Mouse (Mus musculus) CH12.LX (cell line): ENCODE measurements at regions not wholly inside any gene's neighbourhood (a gene's known extent, or its start where the extent isn't known, plus 50 kb on each side); places are given as distances from the start of the nearest gene placed in this dataset.

Experiments used
- DNase-seq: peaks from one replicate; pipeline ENCODE4 v3.0.0-alpha.2; 2013; ENCODE audit errors: extremely low read depth
- H3K27ac ChIP-seq: 2 replicates; pipeline ENCODE4 v1.5.1; 2012; ENCODE audit warnings: low read depth, mild to moderate bottlenecking, control low read depth, moderate library complexity; ENCODE audit not compliant: insufficient read depth
- H3K27me3 ChIP-seq: replicated peaks from 2 replicates; pipeline ENCODE3; 2012; ENCODE audit warnings: inconsistent platforms
- H3K36me3 ChIP-seq, 2 experiments: replicated peaks in 1 of 2; 2 replicates each; pipeline versions ENCODE3 to v1.6.1; 2012; ENCODE audit warnings: inconsistent platforms in 1 of 2, low read length in 1 of 2, mild to moderate bottlenecking in 1 of 2, mixed read lengths in 1 of 2, moderate library complexity in 1 of 2; ENCODE audit not compliant: control insufficient read depth in 1 of 2, insufficient read depth in 1 of 2
- H3K4me1 ChIP-seq, 2 experiments: 2 replicates each; pipeline ENCODE4 v1.6.1; 2012; ENCODE audit warnings: inconsistent platforms in 1 of 2, moderate library complexity in 1 of 2; ENCODE audit not compliant: insufficient read depth in 2 of 2, control insufficient read depth in 1 of 2
- H3K4me2 ChIP-seq: 2 replicates; pipeline ENCODE4 v1.6.1; 2012; ENCODE audit warnings: low read depth, mild to moderate bottlenecking, control low read depth; ENCODE audit not compliant: poor library complexity, insufficient read depth, severe bottlenecking
- H3K4me3 ChIP-seq, 3 experiments: fragments of 150-350 bp in 1 of 3; sonication (generic) in 1 of 3; replicated peaks in 1 of 3; 2 replicates each; pipeline versions ENCODE3 to v1.5.1; 2011 to 2012; ENCODE audit warnings: low read depth in 2 of 3, low read length in 2 of 3, mild to moderate bottlenecking in 2 of 3, moderate library complexity in 2 of 3, control low read depth in 1 of 3, improper control_type of control experiment in 1 of 3, inconsistent platforms in 1 of 3, mixed read lengths in 1 of 3; ENCODE audit not compliant: poor library complexity in 1 of 3
- H3K79me2 ChIP-seq: replicated peaks from 2 replicates; pipeline ENCODE4 v1.6.1; 2012; ENCODE audit warnings: mild to moderate bottlenecking, moderate library complexity; ENCODE audit not compliant: control insufficient read depth, poor library complexity, insufficient read depth, severe bottlenecking; ENCODE audit errors: extremely low read depth
- H3K9ac ChIP-seq: 2 replicates; pipeline ENCODE4 v1.6.1; 2012; ENCODE audit warnings: low read depth, mild to moderate bottlenecking, control low read depth, moderate library complexity; ENCODE audit not compliant: insufficient read depth
- H3K9me3 ChIP-seq: replicated peaks from 2 replicates; pipeline ENCODE3; 2012; ENCODE audit warnings: low read length, inconsistent platforms, mixed read lengths
- CHD1 ChIP-seq: IDR thresholded peaks from 2 replicates; pipeline ENCODE4 v1.6.1; 2012; ENCODE audit warnings: low read depth, low read length, improper control_type of control experiment, inconsistent platforms
- CHD2 ChIP-seq: IDR thresholded peaks from 2 replicates; pipeline ENCODE4 v1.6.1; 2011; ENCODE audit warnings: low read length, improper control_type of control experiment
- CTCF ChIP-seq, 2 experiments: IDR thresholded peaks in 1 of 2; conservative IDR thresholded peaks in 1 of 2; 2 replicates each; pipeline ENCODE4 v1.5.1; 2011 to 2012; ENCODE audit warnings: low read depth in 2 of 2, low read length in 2 of 2, improper control_type of control experiment in 1 of 2, inconsistent platforms in 1 of 2, mild to moderate bottlenecking in 1 of 2, moderate library complexity in 1 of 2
- E2F4 ChIP-seq: IDR thresholded peaks from 2 replicates; pipeline ENCODE4 v1.6.1; 2011; ENCODE audit warnings: low read depth, low read length, improper control_type of control experiment; ENCODE audit not compliant: insufficient replicate concordance
- EP300 ChIP-seq: IDR thresholded peaks from 2 replicates; pipeline ENCODE4 v1.6.1; 2011; ENCODE audit warnings: low read length, improper control_type of control experiment
- GABPA ChIP-seq: IDR thresholded peaks from 2 replicates; pipeline ENCODE4 v1.6.1; 2012; ENCODE audit warnings: low read depth, low read length, improper control_type of control experiment, inconsistent platforms; ENCODE audit not compliant: insufficient replicate concordance
- IRF4 ChIP-seq: IDR thresholded peaks from 2 replicates; pipeline ENCODE4 v1.6.1; 2014; ENCODE audit warnings: low read depth, mild to moderate bottlenecking, inconsistent platforms, low read length, improper control_type of control experiment
- JUN ChIP-seq: IDR thresholded peaks from 2 replicates; pipeline ENCODE4 v1.6.1; 2011; ENCODE audit warnings: low read depth, mild to moderate bottlenecking, low read length, improper control_type of control experiment, moderate library complexity; ENCODE audit not compliant: insufficient read depth
- JUND ChIP-seq: conservative IDR thresholded peaks from 2 replicates; pipeline ENCODE4 v1.6.1; 2011; ENCODE audit warnings: low read depth, low read length, improper control_type of control experiment
- KAT2A ChIP-seq: IDR thresholded peaks from 2 replicates; pipeline ENCODE4 v1.6.1; 2012; ENCODE audit warnings: low read length, improper control_type of control experiment, inconsistent platforms; ENCODE audit not compliant: insufficient replicate concordance
- MAX ChIP-seq: IDR thresholded peaks from 2 replicates; pipeline ENCODE4 v1.6.1; 2011; ENCODE audit warnings: low read length, improper control_type of control experiment
- MAZ ChIP-seq: IDR thresholded peaks from 2 replicates; pipeline ENCODE4 v1.6.1; 2012; ENCODE audit warnings: low read depth, mild to moderate bottlenecking, inconsistent platforms, low read length, improper control_type of control experiment, moderate library complexity
- MEF2A ChIP-seq: IDR thresholded peaks from 2 replicates; pipeline ENCODE4 v1.6.1; 2014; ENCODE audit warnings: low read depth, mild to moderate bottlenecking, inconsistent platforms, low read length, improper control_type of control experiment, borderline replicate concordance
- MYC ChIP-seq: IDR thresholded peaks from 2 replicates; pipeline ENCODE4 v1.6.1; 2011; ENCODE audit warnings: low read depth, mild to moderate bottlenecking, improper control_type of control experiment, low read length
- NRF1 ChIP-seq: IDR thresholded peaks from 2 replicates; pipeline ENCODE4 v1.6.1; 2014; ENCODE audit warnings: low read depth, mild to moderate bottlenecking, inconsistent platforms, low read length, improper control_type of control experiment, moderate library complexity
- PAX5 ChIP-seq: IDR thresholded peaks from 2 replicates; pipeline ENCODE4 v1.6.1; 2012; ENCODE audit warnings: low read length, inconsistent platforms, mixed read lengths
- POLR2A ChIP-seq: IDR thresholded peaks from 2 replicates; pipeline ENCODE4 v1.6.1; 2011; ENCODE audit warnings: low read depth, mild to moderate bottlenecking, improper control_type of control experiment, low read length
- POLR2AphosphoS2 ChIP-seq: IDR thresholded peaks from 2 replicates; pipeline ENCODE4 v1.6.1; 2011; ENCODE audit warnings: low read depth, low read length, improper control_type of control experiment
- RAD21 ChIP-seq: IDR thresholded peaks from 2 replicates; pipeline ENCODE4 v1.6.1; 2011; ENCODE audit warnings: low read depth, mild to moderate bottlenecking, low read length, improper control_type of control experiment, moderate library complexity
- RCOR1 ChIP-seq: conservative IDR thresholded peaks from 2 replicates; pipeline ENCODE4 v1.6.1; 2012; ENCODE audit warnings: low read depth, mild to moderate bottlenecking, inconsistent platforms, low read length, improper control_type of control experiment
- SIN3A ChIP-seq: IDR thresholded peaks from 2 replicates; pipeline ENCODE4 v1.6.1; 2012; ENCODE audit warnings: low read length, improper control_type of control experiment, inconsistent platforms
- SMC3 ChIP-seq: IDR thresholded peaks from 2 replicates; pipeline ENCODE4 v1.6.1; 2011; ENCODE audit warnings: low read depth, low read length, improper control_type of control experiment
- TBP ChIP-seq: conservative IDR thresholded peaks from 2 replicates; pipeline ENCODE4 v1.6.1; 2011; ENCODE audit warnings: low read depth, low read length, improper control_type of control experiment
- TCF12 ChIP-seq: IDR thresholded peaks from 2 replicates; pipeline ENCODE4 v1.6.1; 2014; ENCODE audit warnings: low read depth, mild to moderate bottlenecking, inconsistent platforms, low read length, improper control_type of control experiment
- USF1 ChIP-seq: IDR thresholded peaks from 2 replicates; pipeline ENCODE4 v1.6.1; 2014; ENCODE audit warnings: low read depth, mild to moderate bottlenecking, inconsistent platforms, low read length, improper control_type of control experiment
- USF2 ChIP-seq: conservative IDR thresholded peaks from 2 replicates; pipeline ENCODE4 v1.6.1; 2011; ENCODE audit warnings: low read depth, low read length, improper control_type of control experiment
- ZC3H11A ChIP-seq: IDR thresholded peaks from 2 replicates; pipeline ENCODE4 v1.6.1; 2012; ENCODE audit warnings: low read depth, mild to moderate bottlenecking, inconsistent platforms, low read length, improper control_type of control experiment
- ZNF384 ChIP-seq: IDR thresholded peaks from 2 replicates; pipeline ENCODE4 v1.6.1; 2012; ENCODE audit warnings: low read depth, low read length, improper control_type of control experiment, inconsistent platforms
- dilution Hi-C: fragments of 300-500 bp; cut with MboI; formaldehyde crosslinking; loops from 2 replicates; pipeline ENCODE4 v1.14.3; 2020; ENCODE audit warnings: low sequenced_read_pairs; ENCODE audit not compliant: extremely low pct_unique_long_range_greater_than_20kb, extremely low pct_ligation_motif_present
- in situ Hi-C: fragments of 300-500 bp; cut with MboI; formaldehyde crosslinking; loops from 3 replicates; pipeline ENCODE4 v1.14.3; 2019; ENCODE audit warnings: low sequenced_read_pairs, low pct_ligation_motif_present, low pct_unique_long_range_greater_than_20kb, mixed read lengths

GRCm38 (mm10) chr9:59094106-59094505 lies 57.9 kb upstream of the Neo1 start:
- TF ChIP-seq TBP (no peak), ZC3H11A (no peak), IRF4 (no peak)
- DNase-seq = no peak
- Histone ChIP-seq H3K27ac (no peak overlapping the region), H3K36me3 (no peaks in the 10 kb centered on the region), H3K9ac (no peak overlapping the region), H3K79me2 (no peaks in the 10 kb centered on the region), H3K9me3 (no peaks in the 10 kb centered on the region), H3K4me3 (no peak overlapping the region), H3K4me1 (no peaks in the 10 kb centered on the region), H3K27me3 (no peaks in the 10 kb centered on the region), H3K4me2 (no peak overlapping the region)
- in situ Hi-C loops = no loop called here
- dilution Hi-C loops = no loop called here

- Histone ChIP-seq H3K36me3 (no peaks in the 10 kb centered on the region), H3K27me3 (no peaks in the 10 kb centered on the region), H3K4me2 (no peak overlapping the region), H3K79me2 (no peaks in the 10 kb centered on the region), H3K4me3 (no peak overlapping the region), H3K4me1 (no peaks in the 10 kb centered on the region), H3K9ac (no peak overlapping the region), H3K27ac (no peak overlapping the region), H3K9me3 (no peaks in the 10 kb centered on the region)
- no peak for DNase-seq
- in situ Hi-C loops = no loop called here
- dilution Hi-C loops = no loop called here
- TF ChIP-seq ZC3H11A = no peak
- TF ChIP-seq POLR2AphosphoS2 = no peak
- TF ChIP-seq SIN3A = no peak
- no peak for TF ChIP-seq E2F4
- no peak for TF ChIP-seq EP300
- TF ChIP-seq SMC3 = no peak
- TF ChIP-seq NRF1 = no peak
- TF ChIP-seq POLR2A = no peak
- TF ChIP-seq ZNF384 = no peak
- no peak for TF ChIP-seq MAZ
- no peak for TF ChIP-seq RCOR1
- no peak for TF ChIP-seq CHD2
Measured at GRCm38 (mm10) chr9:59091179-59091578, 54.9 kb upstream of the Neo1 start.

- in situ Hi-C loops (no loop called here), dilution Hi-C loops (no loop called here)
- H3K9me3 ChIP-seq = no peaks in the 10 kb centered on the region
- no peaks in the 10 kb centered on the region for H3K79me2 ChIP-seq
- H3K4me3 ChIP-seq = no peak overlapping the region
- no peaks in the 10 kb centered on the region for H3K36me3 ChIP-seq
- no peak for DNase-seq
- H3K9ac ChIP-seq = no peak overlapping the region
- H3K27ac ChIP-seq = no peak overlapping the region
- no peaks in the 10 kb centered on the region for H3K27me3 ChIP-seq
- no peak overlapping the region for H3K4me2 ChIP-seq
- H3K4me1 ChIP-seq = no peaks in the 10 kb centered on the region
- no peak for TF ChIP-seq CHD2
- TF ChIP-seq SIN3A = no peak
- no peak for TF ChIP-seq GABPA
- no peak for TF ChIP-seq PAX5
- TF ChIP-seq TBP = no peak
- no peak for TF ChIP-seq CHD1
- no peak for TF ChIP-seq JUND
- no peak for TF ChIP-seq MYC
- no peak for TF ChIP-seq MAX
- TF ChIP-seq POLR2A = no peak
- TF ChIP-seq USF1 = no peak
- TF ChIP-seq RAD21 = no peak
- no peak for TF ChIP-seq USF2
- no peak for TF ChIP-seq RCOR1
- no peak for TF ChIP-seq KAT2A
- no peak for TF ChIP-seq E2F4
- TF ChIP-seq CTCF (conservative IDR thresholded peaks at IDR 0.05 in 1 of 2, IDR thresholded peaks at IDR 0.05 in 1 of 2; ENCODE audit: low read depth in 2 of 2, low read length in 2 of 2) = no peak
- TF ChIP-seq JUN = no peak
- no peak for TF ChIP-seq TCF12
- TF ChIP-seq MEF2A = no peak
- TF ChIP-seq, all 38 proteins: peak for 0
Measured at GRCm38 (mm10) chr9:59087704-59088103, 51.5 kb upstream of the Neo1 start.
